Mouse (Mus musculus): ENCODE results near the gene Morc2b.
"Not testable (repeated sequence)": the region's sequence is repeated elsewhere in the genome, so short reads cannot be mapped to it uniquely, and the experiment has no call there.

The Morc2b gene

DNA sequence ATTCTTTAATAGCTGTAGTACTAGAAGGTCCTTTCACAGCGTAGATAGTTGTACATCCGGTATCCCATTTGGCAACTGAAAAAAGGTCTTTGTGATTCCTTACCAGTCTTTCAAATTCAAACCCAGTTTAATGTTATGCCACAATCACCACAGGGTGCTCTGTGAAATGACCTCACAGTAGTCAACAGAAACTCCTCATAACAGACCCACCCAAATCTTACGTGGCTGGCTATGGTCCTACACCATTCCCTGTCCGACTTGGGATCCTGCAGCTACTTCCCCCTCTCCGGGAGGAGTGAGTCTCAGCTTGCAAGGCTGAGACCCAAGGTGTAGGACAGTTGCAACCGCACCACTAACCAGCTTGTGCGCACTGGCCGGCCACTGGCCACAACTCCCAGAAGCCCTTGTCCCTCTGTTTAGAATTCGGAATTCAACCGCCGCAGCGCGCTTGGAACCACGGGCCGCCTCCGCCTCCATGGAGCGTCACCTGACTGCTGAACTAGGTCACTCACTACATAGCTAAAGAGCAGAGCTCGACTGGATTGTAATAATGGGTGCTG lies at the start of gene Morc2b:
Gene Morc2b (minus strand): TSS at position 423 of the 560 bp plus-strand sequence.
- DNase-seq (ENCODE audit: low spot score in 2 of 2): no peak

DNA sequence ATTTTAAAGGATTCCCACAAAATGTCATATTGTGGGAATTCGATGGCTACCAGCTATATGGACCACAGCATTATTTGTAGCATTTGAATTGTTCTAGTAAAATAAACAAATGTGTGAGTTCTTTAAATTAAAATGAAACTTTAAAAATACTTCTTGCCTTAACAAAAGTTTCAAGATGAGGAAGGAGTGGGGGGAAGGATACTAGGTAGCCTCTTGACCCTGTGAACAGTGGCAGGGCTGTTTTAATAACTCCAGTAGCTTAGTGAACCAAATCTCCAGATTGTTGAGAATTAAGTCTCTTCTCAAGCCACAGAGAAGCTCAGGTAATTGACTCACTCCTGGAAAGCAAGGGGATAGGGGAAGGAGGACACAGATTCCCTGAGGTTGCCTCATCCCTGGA lies 28.7 kb upstream of the Morc2b start, which contains the start of gene Olfr55:
Gene Olfr55 (plus strand): TSS at position 301 of the 400 bp plus-strand sequence.
- not testable (repeated sequence) for DNase-seq (ENCODE audit: low spot score in 2 of 2)

DNA sequence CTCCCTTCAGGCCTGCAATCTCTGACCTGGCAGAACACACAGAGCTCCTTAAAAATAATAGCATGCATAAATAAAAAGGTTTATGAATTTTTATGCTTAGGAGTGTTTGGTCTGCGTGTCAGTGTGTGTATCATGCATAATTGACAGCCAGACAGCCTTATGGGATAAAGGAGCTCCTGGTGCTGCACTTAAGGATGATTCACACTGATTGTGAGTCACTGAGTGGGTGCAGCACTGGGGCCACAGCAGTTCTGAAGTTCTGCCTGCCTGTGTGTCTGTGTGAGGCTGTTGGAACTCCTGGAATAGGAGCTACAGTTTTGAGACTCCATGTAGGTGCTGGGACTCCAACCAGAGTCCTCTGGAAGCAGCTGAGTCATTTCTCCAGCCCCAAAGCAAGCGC lies 13.2 kb downstream of the Morc2b start:
- no peak for DNase-seq (ENCODE audit: low spot score in 2 of 2)

DNA sequence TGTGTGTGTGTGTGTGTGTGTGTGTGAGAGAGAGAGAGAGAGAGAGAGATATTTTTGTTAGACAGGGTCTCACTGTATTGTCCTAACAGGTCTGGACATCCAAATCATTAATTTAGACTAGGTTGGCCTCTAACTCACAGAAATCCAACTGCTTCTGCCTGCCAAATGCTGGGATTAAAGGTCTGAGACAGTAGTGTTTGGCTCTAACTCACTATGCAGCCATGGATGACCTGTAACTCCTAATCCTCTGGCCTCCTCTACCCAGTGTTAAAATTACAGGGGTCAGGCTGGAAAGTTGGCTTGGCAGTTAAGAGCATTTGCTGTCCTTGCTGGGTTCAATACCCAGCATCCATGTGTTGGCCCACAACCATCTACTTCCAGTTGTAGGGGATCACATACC lies 14.9 kb downstream of the Morc2b start:
- DNase-seq (ENCODE audit: low spot score in 2 of 2): no peak

DNA sequence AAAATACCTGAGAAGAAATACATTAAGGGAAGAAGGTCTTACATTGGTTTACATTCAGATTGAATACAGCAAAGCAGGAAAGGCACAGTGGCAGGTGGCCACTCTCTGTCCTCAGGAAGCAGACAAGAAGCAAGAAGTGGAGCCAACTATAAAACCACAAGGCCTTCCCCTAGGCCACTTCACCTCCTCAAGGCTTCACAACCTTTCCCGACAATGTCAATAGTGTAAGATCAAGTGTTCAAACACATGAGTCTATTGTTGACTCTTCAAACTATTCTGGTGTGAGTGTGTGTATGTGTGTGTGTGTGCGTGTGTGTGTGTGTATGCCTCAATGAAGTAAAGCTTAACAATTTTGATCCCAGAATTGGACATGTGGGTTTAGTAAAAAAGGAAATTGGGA lies 42.1 kb downstream of the Morc2b start:
- DNase-seq (ENCODE audit: low spot score in 2 of 2): no peak

DNA sequence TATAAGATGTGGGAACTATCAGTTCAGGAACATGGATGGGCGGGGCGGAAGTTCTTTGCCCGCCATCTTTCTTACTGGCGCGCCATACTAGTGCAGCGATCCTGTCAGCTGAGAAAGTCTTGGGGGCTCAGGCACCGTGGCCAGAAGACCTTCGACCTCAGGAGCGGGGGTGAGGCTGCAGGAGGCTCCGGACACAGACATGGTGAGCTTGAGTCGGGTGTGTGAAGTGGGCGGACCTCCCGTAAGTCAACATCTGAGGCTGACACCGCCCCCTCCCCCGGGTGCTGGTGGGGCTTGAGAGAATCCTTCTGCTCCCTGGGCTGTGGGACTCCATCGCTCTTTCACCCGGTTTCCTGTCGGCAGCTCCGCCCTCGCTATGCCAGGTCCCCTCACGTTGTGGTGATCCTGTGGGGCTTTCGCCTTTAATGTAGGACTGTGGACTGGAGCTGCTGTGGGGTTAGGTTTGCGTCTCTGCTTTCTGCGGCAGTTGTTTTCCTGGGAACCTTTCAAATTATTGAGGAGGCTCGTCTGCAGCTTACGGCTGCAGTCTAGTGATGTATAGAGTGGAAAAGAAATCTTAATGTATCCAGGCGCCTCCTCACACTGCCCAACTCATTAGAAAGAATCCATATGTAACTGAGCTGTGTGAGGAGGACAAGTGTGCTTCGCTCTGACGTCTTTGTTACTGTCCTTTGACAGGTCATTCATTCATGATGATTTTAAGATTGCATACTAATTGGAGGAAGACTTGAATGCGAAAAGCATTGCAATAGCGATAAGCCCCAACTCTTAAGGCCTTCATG lies 46.9 kb downstream of the Morc2b start:
- peak; percentile 73 to 77 for DNase-seq (ENCODE audit: low spot score in 2 of 2)

DNA sequence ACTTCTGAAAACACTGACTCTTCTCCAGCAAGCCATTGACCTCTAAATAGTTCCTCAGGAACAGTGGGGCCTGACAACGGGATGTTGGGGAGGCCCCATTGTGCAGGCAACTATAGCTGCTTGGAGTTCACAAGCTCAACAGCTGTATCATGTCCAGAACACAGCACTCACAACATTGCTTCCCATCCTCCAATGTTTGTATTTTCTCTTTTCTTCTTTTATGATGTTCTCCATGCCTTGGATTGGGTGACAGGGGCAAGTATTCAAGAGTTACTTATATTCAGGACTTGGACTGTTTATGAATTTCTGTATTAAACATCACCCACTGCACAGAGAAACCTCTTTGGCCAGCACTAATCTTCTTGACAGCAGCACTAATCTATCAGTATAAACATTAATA lies 47.9 kb downstream of the Morc2b start:
- DNase-seq (ENCODE audit: low spot score in 2 of 2): no peak

DNA sequence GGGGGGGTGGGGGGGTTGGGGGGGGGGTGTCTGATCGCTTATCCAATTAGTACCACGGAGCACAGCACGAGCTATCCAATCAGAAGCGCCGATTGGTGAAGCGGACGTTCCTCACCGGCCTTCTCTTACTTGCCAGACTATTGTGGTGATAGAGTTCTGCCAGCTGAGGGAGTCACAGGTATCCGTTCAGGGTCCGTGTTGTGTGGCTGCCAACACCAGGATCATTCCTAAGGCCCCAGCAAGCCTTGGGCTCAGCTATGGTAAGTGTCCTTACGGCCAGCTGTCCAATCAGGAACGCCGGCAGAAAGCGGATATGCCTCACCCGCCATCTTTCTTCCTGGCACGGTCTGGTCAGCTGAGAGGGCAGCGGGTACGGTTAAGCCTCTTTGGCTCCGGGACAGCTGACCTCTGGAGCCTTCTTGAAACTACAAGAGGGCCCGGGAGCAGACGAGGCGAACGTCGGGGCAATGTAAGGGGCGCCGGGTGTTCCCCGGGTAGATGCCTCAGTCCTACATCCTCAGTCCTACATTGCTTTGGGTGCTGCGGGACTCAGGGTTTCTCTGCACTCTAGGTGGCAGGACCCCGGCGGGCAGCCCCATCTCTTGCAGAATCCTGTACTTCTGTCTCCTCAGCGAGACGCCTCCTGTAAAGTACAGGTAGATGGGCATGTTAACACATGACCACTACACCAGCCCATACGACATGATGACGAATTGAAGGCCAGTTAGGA lies 50.1 kb downstream of the Morc2b start, which contains the start of gene Zfp563:
Gene Zfp563 (plus strand): TSS at position 91 of the 730 bp plus-strand sequence.
- DNase-seq (ENCODE audit: low spot score in 2 of 2): peak; percentile 93 to 94

DNA sequence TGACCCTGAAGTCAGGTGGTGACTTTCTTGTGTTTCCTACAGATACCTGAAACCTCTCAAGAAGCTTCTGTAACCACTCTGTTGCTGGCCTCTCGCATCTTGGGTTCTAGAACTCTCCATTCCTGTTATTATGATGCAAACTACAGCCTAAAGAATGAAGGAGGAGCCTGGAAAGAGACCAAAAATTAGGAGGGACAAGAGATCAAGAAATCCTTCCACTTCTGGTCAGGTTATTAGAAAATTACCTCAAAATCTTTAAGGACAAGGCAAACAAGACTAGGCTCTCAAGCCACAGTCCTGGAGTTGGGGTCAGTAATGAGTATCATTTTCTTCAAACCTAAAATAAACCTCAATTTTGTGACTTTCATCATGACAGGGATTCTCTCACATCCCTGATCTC lies 71.5 kb downstream of the Morc2b start, which contains the start of gene 4921501E09Rik:
Gene 4921501E09Rik (minus strand): TSS at position 101 of the 400 bp plus-strand sequence.
- no peak for DNase-seq (ENCODE audit: low spot score in 2 of 2)
